Comparison of ENCODE assay signal across 7 mouse cellular contexts in genomic region chr10:12922574-12923353, GRCm38 (mm10). TPM values are rescaled to one million over a fixed set of nuclear protein-coding genes. Genes with fewer than 3 reads are reported as not detected.
DNase-seq lines count a peak whose midpoint lies in the region; ATAC-seq and TF ChIP-seq lines count a peak whose summit lies in the region.

No protein-coding gene starts in this region.

- no peaks in the 10 kb centered on the region for H3K27me3 ChIP-seq in embryonic facial prominence, embryonic 10.5 days (replicated peaks; ENCODE audit: low read depth, poor library complexity, severe bottlenecking)
- no peaks in the 10 kb centered on the region for H3K27me3 ChIP-seq in intestine, postnatal 0 days (replicated peaks; ENCODE audit: control insufficient read depth, insufficient read depth, low read length)
- no peaks in the 10 kb centered on the region for H3K27me3 ChIP-seq in midbrain, embryonic 12.5 days
- no peaks in the 10 kb centered on the region for H3K27me3 ChIP-seq in small intestine, adult 2 months (ENCODE audit: control insufficient read depth, insufficient read depth, low read length)

- H3K4me1 ChIP-seq in embryonic facial prominence, embryonic 10.5 days, result peaks cover 14% of the 10 kb centered on the region
- no peaks in the 10 kb centered on the region for H3K4me1 ChIP-seq in intestine, postnatal 0 days (replicated peaks; ENCODE audit: control insufficient read depth, insufficient read depth, low read length)
- peaks cover 7% of the 10 kb centered on the region; the same call in 1 of the 2 replicates for H3K4me1 ChIP-seq in midbrain, embryonic 12.5 days
- peaks cover 6% of the 10 kb centered on the region; the same call in 1 of the 2 replicates for H3K4me1 ChIP-seq in small intestine, adult 2 months (ENCODE audit: control insufficient read depth, insufficient read depth, insufficient read length, low read length)

- peak overlapping the region; percentile 65 for H3K4me3 ChIP-seq in embryonic facial prominence, embryonic 10.5 days
- peak overlapping the region; percentile 88 for H3K4me3 ChIP-seq in intestine, postnatal 0 days (ENCODE audit: low read depth, low read length)
- H3K4me3 ChIP-seq in midbrain, embryonic 12.5 days, result peak overlapping the region; percentile 67
- H3K4me3 ChIP-seq in small intestine, adult 2 months (ENCODE audit: low read depth, low read length), result peak overlapping the region; percentile 91

- intact Hi-C loops in left cerebral cortex, postnatal 4 days (cut with DNase I), result loop anchor here (10.0 kb wide), 1 partner anchor 72 kb away; no protein-coding TSS in a partner anchor

- peak; percentile 90 for ATAC-seq in intestine, postnatal 0 days
- peak; percentile 94 for ATAC-seq in midbrain, embryonic 12.5 days (ENCODE audit: low FRiP score, low read depth)

- WGBS in embryonic facial prominence, embryonic 10.5 days, result under 1% methylated on average over 55 of the region's 55 CpGs
- under 1% methylated on average over 55 of the region's 55 CpGs for WGBS in intestine, postnatal 0 days
- under 1% methylated on average over 54 of the region's 55 CpGs for WGBS in midbrain, embryonic 12.5 days
- WGBS in small intestine, adult 2 months, result under 1% methylated on average over 55 of the region's 55 CpGs

- peak; percentile 96 for DNase-seq in adrenal gland, postnatal 10 days
- peak; percentile 96 for DNase-seq in embryonic facial prominence, embryonic 10.5 days (ENCODE audit: low spot score)
- peak; percentile 67 for DNase-seq in gonadal fat pad, adult 2 months (ENCODE audit: low read depth)
- DNase-seq in left cerebral cortex, postnatal 4 days, result peak; percentile 93

- no peaks in the 10 kb centered on the region for H3K36me3 ChIP-seq in embryonic facial prominence, embryonic 10.5 days (replicated peaks)
- H3K36me3 ChIP-seq in intestine, postnatal 0 days (ENCODE audit: control insufficient read depth, insufficient read depth), result no peaks in the 10 kb centered on the region
- H3K36me3 ChIP-seq in midbrain, embryonic 12.5 days, result no peaks in the 10 kb centered on the region
- no peaks in the 10 kb centered on the region for H3K36me3 ChIP-seq in small intestine, adult 2 months (ENCODE audit: control insufficient read depth, insufficient read depth, low read length)

- TF ChIP-seq POLR2A in small intestine, adult 2 months (IDR thresholded peaks at IDR 0.05; ENCODE audit: low read depth, low read length), result no peak

- peak overlapping the region; percentile 80 for H3K4me2 ChIP-seq in intestine, postnatal 0 days (replicated peaks; ENCODE audit: low read depth)
- peak overlapping the region; percentile 56 for H3K4me2 ChIP-seq in midbrain, embryonic 12.5 days (replicated peaks)

- peak overlapping the region; percentile 89 for H3K27ac ChIP-seq in embryonic facial prominence, embryonic 10.5 days (replicated peaks)
- peak overlapping the region; percentile 79 for H3K27ac ChIP-seq in intestine, postnatal 0 days (ENCODE audit: low read depth, low read length)
- H3K27ac ChIP-seq in midbrain, embryonic 12.5 days (replicated peaks), result peak overlapping the region; percentile 88
- peak overlapping the region; percentile 61 for H3K27ac ChIP-seq in small intestine, adult 2 months (ENCODE audit: insufficient read depth, low read depth, low read length)

- peak overlapping the region; percentile 65 for H3K9ac ChIP-seq in intestine, postnatal 0 days (ENCODE audit: low read depth, low read length)
- peak overlapping the region; percentile 71 for H3K9ac ChIP-seq in midbrain, embryonic 12.5 days (replicated peaks)

- TF ChIP-seq CTCF in intestine, postnatal 0 days (IDR thresholded peaks at IDR 0.05; ENCODE audit: low read depth), result peak; percentile 76
- TF ChIP-seq CTCF in small intestine, adult 2 months (IDR thresholded peaks at IDR 0.05; ENCODE audit: extremely low read depth, insufficient read length, insufficient replicate concordance, low read depth, low read length), result peak; percentile 57; the same call in 1 of the 2 replicates

- no peaks in the 10 kb centered on the region for H3K9me3 ChIP-seq in embryonic facial prominence, embryonic 10.5 days
- no peaks in the 10 kb centered on the region for H3K9me3 ChIP-seq in intestine, postnatal 0 days (ENCODE audit: control insufficient read depth)
- H3K9me3 ChIP-seq in midbrain, embryonic 12.5 days, result no peaks in the 10 kb centered on the region

RNA-seq across cellular contexts. Expression of gene Stx11, which starts 41.3 kb away (rescaled TPM):
- 1 to 10 TPM; 4.5 to 4.7 TPM for total RNA-seq in adrenal gland, postnatal 10 days (2021)
- 1.0 and 1.4 TPM in 2 replicates for polyA plus RNA-seq in embryonic facial prominence, embryonic 10.5 days (2016; fragmentation: Nextera tagmentation; extraction: Ambion mirVana)
- polyA plus RNA-seq in gonadal fat pad, adult 2 months (2012; rRNA removed), result 0.89 and 2.0 TPM in 2 replicates
- 0.67 and 1.0 TPM in 2 replicates for polyA plus RNA-seq in intestine, postnatal 0 days (2015; fragmentation: Nextera tagmentation; extraction: Ambion mirVana)
- 1 to 10 TPM; 1.3 to 2.1 TPM for total RNA-seq in left cerebral cortex, postnatal 4 days (2021)
- polyA plus RNA-seq in midbrain, embryonic 12.5 days (2016; fragmentation: Nextera tagmentation; extraction: Ambion mirVana), result 1.4 and 1.7 TPM in 2 replicates
- polyA plus RNA-seq in small intestine, adult 2 months (2012; rRNA removed), result 1.6 and 3.3 TPM in 2 replicates

RNA-seq across cellular contexts. Expression of gene Utrn, which starts 53.6 kb away (rescaled TPM):
- 10 to 100 TPM; 68.5 to 96.0 TPM for total RNA-seq in adrenal gland, postnatal 10 days (2021)
- polyA plus RNA-seq in embryonic facial prominence, embryonic 10.5 days (2016; fragmentation: Nextera tagmentation; extraction: Ambion mirVana), result 58.8 and 63.8 TPM in 2 replicates
- 30.2 and 31.9 TPM in 2 replicates for polyA plus RNA-seq in gonadal fat pad, adult 2 months (2012; rRNA removed)
- polyA plus RNA-seq in intestine, postnatal 0 days (2015; fragmentation: Nextera tagmentation; extraction: Ambion mirVana), result 21.5 and 22.6 TPM in 2 replicates
- 10 to 100 TPM; 32.1 to 34.6 TPM for total RNA-seq in left cerebral cortex, postnatal 4 days (2021)
- 37.3 and 41.2 TPM in 2 replicates for polyA plus RNA-seq in midbrain, embryonic 12.5 days (2016; fragmentation: Nextera tagmentation; extraction: Ambion mirVana)
- 6.9 and 20.5 TPM in 2 replicates for polyA plus RNA-seq in small intestine, adult 2 months (2012; rRNA removed)

Comparison
In these comparisons a context has a peak if more than half of its experiments do, and no peak if none do; other contexts are left out.
1. Peak in every context shown above with its lines: DNase-seq, ATAC-seq, H3K4me3 ChIP-seq and H3K27ac ChIP-seq.